Mouse (Mus musculus): ENCODE data around the gene S1pr3. TPM values are rescaled to one million over a fixed set of nuclear protein-coding genes. Genes with fewer than 3 reads are reported as not detected.

S1pr3 gene
- polyA plus RNA-seq, 1 experiment from 2014 or later: 40.4 TPM

DNA sequence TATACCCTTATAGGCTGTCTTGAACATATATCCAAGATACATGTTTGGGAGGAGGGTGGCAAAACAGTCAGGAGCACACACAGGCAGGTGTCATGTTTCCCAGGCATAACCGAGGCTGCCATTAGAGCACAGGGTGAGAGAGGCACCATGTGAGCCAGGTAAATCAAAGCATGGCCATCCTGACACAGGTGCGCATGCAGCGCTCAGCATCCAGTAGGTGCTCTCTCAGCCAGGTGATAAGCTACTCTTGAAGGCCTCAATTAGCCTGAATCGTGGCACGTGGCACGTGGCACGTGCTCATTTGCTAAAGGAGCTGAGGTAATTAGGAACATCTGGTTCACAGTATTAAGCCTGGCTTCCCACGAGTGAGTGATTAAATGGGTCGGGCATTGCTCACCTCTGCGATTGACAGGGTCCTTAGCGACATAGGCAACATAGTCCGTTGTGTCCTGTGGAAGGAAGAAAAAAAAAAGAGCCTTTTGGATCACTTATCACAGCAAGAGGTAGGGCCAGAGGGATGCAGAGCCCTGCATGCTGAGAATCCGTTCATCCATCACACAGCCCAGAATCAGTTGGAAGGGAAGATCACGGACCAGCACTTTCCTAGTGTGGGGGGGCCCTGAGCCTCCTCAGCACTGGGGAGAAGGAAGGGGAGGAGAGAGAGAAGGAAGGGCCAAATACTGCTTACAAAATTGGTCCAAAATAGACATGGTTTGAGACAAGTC is 57.8 kb downstream of the S1pr3 start:
- Histone ChIP-seq H3K4me1 (no peaks in the 10 kb centered on the region), H3K27ac (replicated peaks) (no peak overlapping the region), H3K9ac (replicated peaks) (no peak overlapping the region), H3K4me2 (replicated peaks) (no peak overlapping the region), H3K36me3 (no peaks in the 10 kb centered on the region), H3K4me3 (no peak overlapping the region), H3K27me3 (no peaks in the 10 kb centered on the region; the same call in 1 of the 2 replicates), H3K9me3 (no peaks in the 10 kb centered on the region)
- WGBS: 77% methylated on average over 14 of the region's 14 CpGs
- no peak for ATAC-seq (ENCODE audit: low FRiP score, low read depth)

DNA sequence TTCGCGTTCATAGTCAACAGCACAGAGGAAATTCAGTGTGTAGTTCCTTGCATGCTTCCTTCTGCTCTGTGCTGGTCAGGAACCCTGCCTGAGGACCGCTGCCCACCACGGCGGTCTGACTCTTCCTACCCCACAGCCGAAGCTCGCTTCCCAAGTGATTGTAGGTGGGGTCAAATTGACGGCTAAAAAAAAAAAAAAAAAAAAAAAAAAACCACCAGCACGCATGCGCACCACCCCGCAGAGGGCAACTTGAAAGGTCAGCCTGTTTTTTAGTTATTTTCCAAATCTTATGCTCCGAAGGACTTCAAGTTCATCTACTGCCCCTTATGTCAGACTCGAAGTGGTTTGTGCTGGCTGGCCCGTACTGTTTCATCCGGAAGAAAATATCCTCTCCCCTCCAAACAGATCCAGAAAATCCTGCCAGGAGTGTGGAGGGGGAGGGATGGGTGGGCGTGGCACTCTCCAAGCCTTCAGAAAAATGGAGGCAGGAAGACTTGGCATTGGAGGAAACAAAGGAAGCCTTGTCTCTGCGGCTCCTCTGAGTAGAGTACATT is 60.3 kb downstream of the S1pr3 start:
- Histone ChIP-seq H3K4me3 (no peak overlapping the region), H3K36me3 (no peaks in the 10 kb centered on the region), H3K27ac (replicated peaks) (no peak overlapping the region), H3K9me3 (no peaks in the 10 kb centered on the region), H3K4me2 (replicated peaks) (no peak overlapping the region), H3K9ac (replicated peaks) (no peak overlapping the region), H3K4me1 (no peaks in the 10 kb centered on the region), H3K27me3 (no peaks in the 10 kb centered on the region; the same call in 1 of the 2 replicates)
- ATAC-seq (ENCODE audit: low FRiP score, low read depth): no peak
- WGBS: 75% methylated on average over 17 of the region's 17 CpGs

Other genes starting within 250 kb of the S1pr3 start
- 0.75 and 0.77 TPM in 2 replicates for gene Nxnl2, start 237.6 kb upstream of the S1pr3 start, polyA plus RNA-seq (2016; fragmentation: Nextera tagmentation; extraction: Ambion mirVana)
- 7.9 and 8.3 TPM in 2 replicates for gene Shc3, start 160.8 kb downstream of the S1pr3 start, polyA plus RNA-seq (2016; fragmentation: Nextera tagmentation; extraction: Ambion mirVana)
- gene Cks2, start 236.6 kb downstream of the S1pr3 start, polyA plus RNA-seq (2016; fragmentation: Nextera tagmentation; extraction: Ambion mirVana): 244 and 257 TPM in 2 replicates
- 35.2 and 39.3 TPM in 2 replicates for gene Secisbp2, start 243.1 kb downstream of the S1pr3 start, polyA plus RNA-seq (2016; fragmentation: Nextera tagmentation; extraction: Ambion mirVana)